Mouse (Mus musculus) kidney, adult 18-20 months (tissue): ENCODE measurements around the gene Naa80.

ENCODE experiments used
- DNase-seq: peaks from one replicate; pipeline ENCODE4 v3.0.0; 2021

Gene Naa80

GRCm38 (mm10) chr9:107596619-107597569 lies 18.2 kb downstream of the Naa80 start:
- DNase-seq, result no peak

GRCm38 (mm10) chr9:107598385-107598784 lies 19.7 kb downstream of the Naa80 start:
- no peak for DNase-seq

GRCm38 (mm10) chr9:107599433-107599832 lies 20.7 kb downstream of the Naa80 start:
- DNase-seq, result no peak

- DNase-seq, result no peak
Measured at GRCm38 (mm10) chr9:107599842-107600241, 21.2 kb downstream of the Naa80 start.

GRCm38 (mm10) chr9:107600745-107601144 lies 22.1 kb downstream of the Naa80 start:
- no peak for DNase-seq

GRCm38 (mm10) chr9:107601275-107601674 lies 22.6 kb downstream of the Naa80 start:
- DNase-seq, result no peak

- DNase-seq, result peak; percentile 95
Measured at GRCm38 (mm10) chr9:107602068-107602648, 23.5 kb downstream of the Naa80 start.

GRCm38 (mm10) chr9:107603251-107603650 lies 24.6 kb downstream of the Naa80 start:
- DNase-seq, result no peak

GRCm38 (mm10) chr9:107605041-107605661 lies 26.5 kb downstream of the Naa80 start:
- peak; percentile 78 for DNase-seq

- peak; percentile 70 for DNase-seq
Measured at GRCm38 (mm10) chr9:107606591-107606990, 27.9 kb downstream of the Naa80 start.

GRCm38 (mm10) chr9:107607036-107607435 lies 28.3 kb downstream of the Naa80 start:
- DNase-seq, result no peak

GRCm38 (mm10) chr9:107607653-107608245 lies 29.1 kb downstream of the Naa80 start:
- peak; percentile 49 for DNase-seq

GRCm38 (mm10) chr9:107608741-107609432 lies 30.2 kb downstream of the Naa80 start, which contains the start of gene Sema3b:
Gene Sema3b, minus strand, starts transcription at chr9:107609229.
- DNase-seq, result peak; percentile 59

- no peak for DNase-seq
Measured at GRCm38 (mm10) chr9:107609433-107609830, 30.7 kb downstream of the Naa80 start.

GRCm38 (mm10) chr9:107611456-107612190 lies 32.9 kb downstream of the Naa80 start:
- no peak for DNase-seq

- peak; percentile 99 for DNase-seq
Measured at GRCm38 (mm10) chr9:107612191-107612944, 33.7 kb downstream of the Naa80 start.

- no peak for DNase-seq
Measured at GRCm38 (mm10) chr9:107612945-107613569, 34.4 kb downstream of the Naa80 start.

GRCm38 (mm10) chr9:107615035-107615434 lies 36.3 kb downstream of the Naa80 start:
- no peak for DNase-seq

GRCm38 (mm10) chr9:107617461-107617860 lies 38.8 kb downstream of the Naa80 start:
- DNase-seq, result no peak

- no peak for DNase-seq
Measured at GRCm38 (mm10) chr9:107618098-107618497, 39.4 kb downstream of the Naa80 start.
